Mouse (Mus musculus): Measurements from ENCODE around the gene Gbp6. TPM values are rescaled to one million over a fixed set of nuclear protein-coding genes. Genes with fewer than 3 reads are reported as not detected.
"Not testable (repeated sequence)": the region's sequence is repeated elsewhere in the genome, so short reads cannot be mapped to it uniquely, and the experiment has no call there.

Gene Gbp6
- total and polyA plus RNA-seq, 2 experiments, result 5.2 to 12.4 TPM

- H3K9ac ChIP-seq (ENCODE audit: low read depth, low read length), result no peak overlapping the region
- H3K79me2 ChIP-seq (ENCODE audit: control insufficient read depth, insufficient read depth, low read length), result no peaks in the 10 kb centered on the region
- no peaks in the 10 kb centered on the region for H3K36me3 ChIP-seq (ENCODE audit: control insufficient read depth, insufficient read depth, low read length)
- TF ChIP-seq CTCF (IDR thresholded peaks at IDR 0.05; ENCODE audit: low read depth, low read length) (no peak), POLR2A (IDR thresholded peaks at IDR 0.05; ENCODE audit: extremely low read depth, insufficient read depth, low read length) (no peak)
- H3K27me3 ChIP-seq (ENCODE audit: control insufficient read depth, insufficient read depth, low read length), result no peaks in the 10 kb centered on the region
- DNase-seq (ENCODE audit: extremely low read depth, low read depth, low spot score), result no peak
- H3K4me1 ChIP-seq (ENCODE audit: control insufficient read depth, insufficient read depth, low read length), result no peaks in the 10 kb centered on the region
- H3K4me3 ChIP-seq (ENCODE audit: insufficient read depth, low read depth, low read length), result no peak overlapping the region
- H3K27ac ChIP-seq (replicated peaks; ENCODE audit: insufficient read depth, low read depth, low read length), result no peak overlapping the region
Observed at GRCm38 (mm10) chr5:105252491-105252890, 41.0 kb downstream of the Gbp6 start.

- H3K9ac ChIP-seq (ENCODE audit: low read depth, low read length); H3K4me1 ChIP-seq (ENCODE audit: control insufficient read depth, insufficient read depth, low read length); H3K27me3 ChIP-seq (ENCODE audit: control insufficient read depth, insufficient read depth, low read length); H3K79me2 ChIP-seq (ENCODE audit: control insufficient read depth, insufficient read depth, low read length); H3K4me3 ChIP-seq (ENCODE audit: insufficient read depth, low read depth, low read length); DNase-seq (ENCODE audit: extremely low read depth, low read depth, low spot score); H3K36me3 ChIP-seq (ENCODE audit: control insufficient read depth, insufficient read depth, low read length); H3K27ac ChIP-seq (replicated peaks; ENCODE audit: insufficient read depth, low read depth, low read length): not testable (repeated sequence)
- WGBS, result 94% methylated on average over 3 of the region's 3 CpGs
Observed at GRCm38 (mm10) chr5:105244741-105245140, 48.8 kb downstream of the Gbp6 start.

GRCm38 (mm10) chr5:105240982-105241381 lies 52.5 kb downstream of the Gbp6 start:
- not testable (repeated sequence) for DNase-seq (ENCODE audit: extremely low read depth, low read depth, low spot score); H3K4me1 ChIP-seq (ENCODE audit: control insufficient read depth, insufficient read depth, low read length); H3K4me3 ChIP-seq (ENCODE audit: insufficient read depth, low read depth, low read length); H3K9ac ChIP-seq (ENCODE audit: low read depth, low read length); H3K36me3 ChIP-seq (ENCODE audit: control insufficient read depth, insufficient read depth, low read length); H3K27ac ChIP-seq (replicated peaks; ENCODE audit: insufficient read depth, low read depth, low read length); H3K79me2 ChIP-seq (ENCODE audit: control insufficient read depth, insufficient read depth, low read length); H3K27me3 ChIP-seq (ENCODE audit: control insufficient read depth, insufficient read depth, low read length)
- WGBS, result 91% methylated on average over 5 of the region's 5 CpGs

GRCm38 (mm10) chr5:105239483-105240047 lies 53.9 kb downstream of the Gbp6 start, which contains the start of gene Gbp10:
Gene Gbp10, minus strand, starts transcription at chr5:105239533.
- H3K27me3 ChIP-seq (ENCODE audit: control insufficient read depth, insufficient read depth, low read length); H3K9ac ChIP-seq (ENCODE audit: low read depth, low read length); H3K4me1 ChIP-seq (ENCODE audit: control insufficient read depth, insufficient read depth, low read length); H3K36me3 ChIP-seq (ENCODE audit: control insufficient read depth, insufficient read depth, low read length); H3K79me2 ChIP-seq (ENCODE audit: control insufficient read depth, insufficient read depth, low read length): not testable (repeated sequence)
- peak within 1 kb of the TSS; percentile 53 for H3K27ac ChIP-seq (replicated peaks; ENCODE audit: insufficient read depth, low read depth, low read length)
- peak; percentile 95 for DNase-seq (ENCODE audit: extremely low read depth, low read depth, low spot score)
- peak within 1 kb of the TSS; percentile 17; the same call in 1 of the 2 replicates for H3K4me3 ChIP-seq (ENCODE audit: insufficient read depth, low read depth, low read length)

DNA sequence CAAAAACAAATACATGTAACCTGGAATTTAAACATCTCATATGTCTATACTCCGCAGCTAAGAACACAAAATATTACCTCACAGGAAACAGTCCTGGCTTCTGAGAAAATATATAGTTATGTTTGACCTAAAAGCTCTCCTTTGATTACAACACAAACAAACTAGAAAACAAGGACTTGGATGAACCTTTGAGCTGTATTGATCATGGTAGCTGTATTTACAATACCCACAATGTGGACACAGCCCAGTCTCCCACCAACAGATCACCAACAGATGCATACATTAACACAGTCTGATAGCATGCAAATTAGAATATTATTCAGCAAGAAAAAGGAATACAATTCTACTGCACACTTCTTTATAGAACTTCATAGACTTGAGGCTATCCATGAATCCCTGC lies 55.1 kb downstream of the Gbp6 start:
- not testable (repeated sequence) for H3K4me3 ChIP-seq (ENCODE audit: insufficient read depth, low read depth, low read length); H3K79me2 ChIP-seq (ENCODE audit: control insufficient read depth, insufficient read depth, low read length); H3K36me3 ChIP-seq (ENCODE audit: control insufficient read depth, insufficient read depth, low read length); H3K4me1 ChIP-seq (ENCODE audit: control insufficient read depth, insufficient read depth, low read length); H3K9ac ChIP-seq (ENCODE audit: low read depth, low read length); H3K27me3 ChIP-seq (ENCODE audit: control insufficient read depth, insufficient read depth, low read length)
- DNase-seq (ENCODE audit: extremely low read depth, low read depth, low spot score), result peak; percentile 71
- whole genome bisulfite sequencing, result 27% methylated on average over 1 of the region's 1 CpGs
- H3K27ac ChIP-seq (replicated peaks; ENCODE audit: insufficient read depth, low read depth, low read length), result 0 out of 2 replicates have a peak overlapping the region, but pooled peaks have one; percentile 28

GRCm38 (mm10) chr5:105236040-105236439 lies 57.5 kb downstream of the Gbp6 start:
- DNase-seq (ENCODE audit: extremely low read depth, low read depth, low spot score); H3K27me3 ChIP-seq (ENCODE audit: control insufficient read depth, insufficient read depth, low read length); H3K79me2 ChIP-seq (ENCODE audit: control insufficient read depth, insufficient read depth, low read length); H3K4me1 ChIP-seq (ENCODE audit: control insufficient read depth, insufficient read depth, low read length); H3K36me3 ChIP-seq (ENCODE audit: control insufficient read depth, insufficient read depth, low read length); H3K4me3 ChIP-seq (ENCODE audit: insufficient read depth, low read depth, low read length); H3K9ac ChIP-seq (ENCODE audit: low read depth, low read length); H3K27ac ChIP-seq (replicated peaks; ENCODE audit: insufficient read depth, low read depth, low read length): not testable (repeated sequence)
- 95% methylated on average over 3 of the region's 3 CpGs for WGBS

Other genes with a start within 250 kb of the Gbp6 start
- 5.1 and 6.8 TPM in 2 replicates for gene Gbp9, start 154.2 kb downstream of the Gbp6 start, total RNA-seq (2014; rRNA removed)
- 0.71 and 1.7 TPM in 2 replicates for gene Gbp9, start 154.2 kb downstream of the Gbp6 start, polyA plus RNA-seq (2012; rRNA removed)
- gene Gbp8, start 154.2 kb downstream of the Gbp6 start, total RNA-seq (2014; rRNA removed), result 3.7 and 4.8 TPM in 2 replicates
- 0.45 and 1.2 TPM in 2 replicates for gene Gbp8, start 154.2 kb downstream of the Gbp6 start, polyA plus RNA-seq (2012; rRNA removed)
- gene Gbp4, start 154.1 kb downstream of the Gbp6 start, total RNA-seq (2014; rRNA removed), result 4.8 and 5.3 TPM in 2 replicates
- gene Gbp4, start 154.1 kb downstream of the Gbp6 start, polyA plus RNA-seq (2012; rRNA removed), result 1.2 and 2.6 TPM in 2 replicates
- 15.1 and 30.6 TPM in 2 replicates for gene Gbp10, start 54.2 kb downstream of the Gbp6 start, total RNA-seq (2014; rRNA removed)
- 9.0 and 12.6 TPM in 2 replicates for gene Gbp10, start 54.2 kb downstream of the Gbp6 start, polyA plus RNA-seq (2012; rRNA removed)
- gene Gm43302, start within 50 bp of the Gbp6 start, total RNA-seq (2014; rRNA removed), result 3.0 and 4.6 TPM in 2 replicates
- gene Gm43302, start within 50 bp of the Gbp6 start, polyA plus RNA-seq (2012; rRNA removed), result 3.4 and 5.3 TPM in 2 replicates
- 0.60 and 0.65 TPM in 2 replicates for gene Lrrc8b, start 122.1 kb upstream of the Gbp6 start, total RNA-seq (2014; rRNA removed)
- 0.36 and 0.42 TPM in 2 replicates for gene Lrrc8b, start 122.1 kb upstream of the Gbp6 start, polyA plus RNA-seq (2012; rRNA removed)
- gene Lrrc8c, start 225.7 kb upstream of the Gbp6 start, total RNA-seq (2014; rRNA removed), result 2.1 and 3.3 TPM in 2 replicates
- gene Lrrc8c, start 225.7 kb upstream of the Gbp6 start, polyA plus RNA-seq (2012; rRNA removed), result 1.5 and 1.8 TPM in 2 replicates

All from liver, adult 2 months (tissue).